Mouse (Mus musculus) ovary, adult 18-20 months (tissue): ENCODE data around the gene Ppp3ca.

ENCODE experiments used
- DNase-seq: peaks from one replicate; pipeline ENCODE4 v3.0.0; 2022; ENCODE audit warnings: low spot score, mixed read lengths

The Ppp3ca gene

DNA sequence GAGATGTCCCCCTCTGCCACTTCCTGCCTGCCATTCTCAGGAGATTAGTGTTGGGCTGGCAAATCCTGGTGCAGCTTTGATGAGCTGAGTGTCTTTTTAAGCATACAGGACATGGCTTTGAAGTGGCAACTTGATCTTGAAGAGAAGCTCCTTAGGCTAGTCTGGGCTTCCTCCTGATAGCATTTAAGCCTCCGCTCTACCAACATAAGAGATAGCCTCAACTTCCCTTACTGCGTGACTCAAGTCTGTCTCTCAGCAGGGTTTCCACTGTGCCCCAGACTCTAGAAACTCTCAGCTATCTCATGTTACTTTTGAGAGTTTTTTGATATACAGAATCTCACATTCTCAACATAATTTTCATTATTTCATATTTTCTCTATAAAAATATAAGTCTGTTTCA is 144.0 kb downstream of the Ppp3ca start:
- DNase-seq = no peak

DNA sequence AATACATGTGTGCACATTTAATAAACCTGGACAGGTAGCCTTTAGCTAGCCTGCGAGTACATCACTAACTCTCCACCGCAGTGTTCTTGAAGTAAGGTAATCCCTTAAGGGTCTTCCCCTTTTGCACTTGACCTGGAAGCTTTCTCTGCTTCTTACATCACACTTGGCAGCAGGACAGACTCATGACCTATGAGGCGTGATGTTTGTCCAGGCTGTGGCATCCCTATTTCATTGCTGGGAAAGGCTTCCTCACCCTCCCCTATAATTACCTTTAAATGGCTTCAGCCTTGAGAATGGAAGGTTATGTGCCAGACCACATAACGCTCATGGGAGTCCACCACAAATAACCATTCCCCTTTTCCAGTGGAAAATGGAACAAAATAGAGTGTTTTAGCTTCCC is 145.0 kb downstream of the Ppp3ca start:
- no peak for DNase-seq

DNA sequence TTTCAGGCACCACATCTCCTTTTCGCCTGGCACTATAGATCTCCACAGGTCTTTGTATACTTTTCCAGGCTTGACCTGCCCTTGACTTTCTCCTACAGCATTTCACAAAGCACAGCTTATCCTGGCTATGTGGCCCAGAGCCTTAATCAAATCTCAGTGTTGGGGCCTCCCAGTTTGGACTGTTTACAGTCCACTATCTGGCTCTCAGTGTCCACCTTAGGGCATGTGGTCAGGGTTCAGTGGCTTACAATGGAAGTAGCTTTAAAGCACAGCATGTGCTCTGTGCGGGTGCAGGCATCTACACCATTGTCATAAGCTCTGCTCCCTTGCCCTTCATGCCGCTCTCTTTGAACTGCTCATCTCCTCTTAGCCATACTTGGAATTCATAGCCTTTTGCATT is 146.4 kb downstream of the Ppp3ca start:
- DNase-seq = no peak

DNA sequence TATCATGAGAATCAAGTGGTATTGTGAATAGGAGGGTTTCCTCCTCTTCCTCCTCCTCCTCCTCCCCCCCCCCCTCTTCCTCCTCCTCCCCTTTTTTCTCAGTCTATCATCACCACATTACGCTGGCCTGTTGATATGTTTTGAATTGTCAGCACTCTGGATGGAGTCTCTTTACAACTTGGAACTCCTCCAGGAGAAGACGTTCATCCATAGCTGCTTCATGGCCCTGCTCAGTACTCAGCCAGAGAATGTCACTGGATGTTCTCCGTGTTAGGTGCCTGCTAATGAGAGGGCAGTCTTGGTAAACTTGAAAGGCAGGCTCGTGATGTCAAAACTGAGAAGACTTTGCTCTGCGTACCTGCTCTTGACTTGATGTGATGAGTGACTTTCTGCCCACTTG is 149.1 kb downstream of the Ppp3ca start:
- no peak for DNase-seq

DNA sequence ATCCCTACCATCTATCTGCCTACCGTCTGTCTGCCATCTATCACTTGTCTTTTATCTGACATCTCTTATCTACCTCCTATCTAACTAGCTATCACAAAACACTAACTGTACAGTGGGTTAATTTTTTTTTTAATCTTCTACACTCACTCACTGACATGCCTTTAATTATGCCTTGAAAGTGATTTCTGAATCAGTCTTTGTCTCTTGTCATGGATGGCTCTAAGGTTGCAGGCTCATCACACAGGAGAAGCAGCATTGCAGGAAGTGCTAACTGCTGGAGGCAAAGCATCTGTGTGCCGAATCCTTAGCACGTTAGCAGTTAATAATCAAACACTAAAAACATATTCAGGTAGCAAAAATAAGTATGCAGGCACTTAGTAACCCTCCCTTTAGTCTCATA is 151.1 kb downstream of the Ppp3ca start:
- no peak for DNase-seq

DNA sequence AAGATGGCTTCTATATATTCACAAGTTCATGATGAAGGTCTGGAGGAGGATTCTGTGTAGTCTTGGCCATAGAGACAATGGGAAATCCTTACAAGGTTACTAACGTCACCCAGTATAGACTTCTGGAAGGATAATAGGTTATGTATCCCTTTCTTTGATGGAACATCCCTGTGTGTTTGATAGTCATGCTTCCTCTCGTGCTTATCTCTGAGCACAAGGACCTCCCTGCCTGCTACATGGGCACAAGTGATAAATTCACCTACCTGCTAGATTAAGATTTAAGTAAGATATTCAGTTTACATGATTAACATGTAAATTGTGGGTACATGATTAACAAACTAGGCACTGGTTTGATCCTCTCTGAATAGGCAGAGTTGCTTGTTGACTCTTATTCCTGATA is 152.1 kb downstream of the Ppp3ca start:
- DNase-seq = no peak

DNA sequence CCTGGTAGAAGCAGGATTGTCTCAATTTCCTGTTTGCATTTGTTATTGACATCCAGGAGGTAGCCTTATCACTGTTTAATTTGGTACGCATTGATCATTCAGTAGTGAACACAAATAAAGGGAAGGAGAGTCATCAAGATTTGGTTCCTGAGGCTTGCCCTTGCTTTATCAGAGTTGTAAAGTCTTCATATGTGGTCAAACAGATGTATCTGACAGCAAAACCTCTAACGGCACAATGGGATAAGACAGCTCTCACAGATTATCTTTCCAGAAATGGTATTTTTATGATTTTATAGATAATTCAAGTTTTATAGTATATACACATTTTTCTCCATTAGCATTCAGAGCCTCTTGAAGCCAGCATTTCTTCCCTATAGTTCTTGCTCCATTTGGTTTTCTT is 152.5 kb downstream of the Ppp3ca start:
- no peak for DNase-seq

DNA sequence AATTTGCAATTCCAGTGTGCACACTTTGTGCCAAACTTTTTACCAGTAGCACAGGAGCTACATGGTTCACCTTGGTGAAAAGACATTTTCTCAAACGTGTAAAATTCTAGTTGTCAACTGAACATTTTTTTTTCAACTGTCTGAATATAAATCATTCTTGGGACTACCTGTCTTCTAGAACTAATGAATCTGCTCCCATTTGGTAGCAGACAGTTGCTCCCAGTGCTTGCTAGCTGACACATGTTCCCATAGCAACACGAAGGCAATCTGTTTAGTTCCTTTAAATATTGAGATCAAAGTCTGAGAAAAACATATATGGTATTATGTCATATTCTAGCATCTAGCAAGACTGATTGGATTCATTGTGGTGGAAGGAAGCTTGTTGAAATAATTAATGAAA is 158.5 kb downstream of the Ppp3ca start:
- no peak for DNase-seq

DNA sequence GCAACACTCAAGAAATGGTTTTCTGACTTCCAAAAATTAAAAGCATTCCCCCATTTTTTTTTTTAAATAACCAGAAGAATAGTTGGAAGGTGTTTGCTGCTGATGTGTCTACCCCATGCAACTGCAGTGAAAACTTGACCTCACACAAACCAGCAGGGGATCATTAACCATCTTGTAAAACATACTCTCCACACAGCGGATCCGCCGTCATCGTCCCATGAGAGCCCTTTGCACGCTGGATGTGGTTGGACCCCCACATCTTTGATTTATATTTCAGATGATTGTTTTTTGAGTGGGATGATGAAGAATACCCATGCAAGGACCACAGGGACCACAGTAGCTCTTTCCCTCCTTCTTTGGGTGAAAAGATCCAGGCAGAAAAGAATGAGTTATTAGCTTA is 159.2 kb downstream of the Ppp3ca start:
- DNase-seq = no peak

DNA sequence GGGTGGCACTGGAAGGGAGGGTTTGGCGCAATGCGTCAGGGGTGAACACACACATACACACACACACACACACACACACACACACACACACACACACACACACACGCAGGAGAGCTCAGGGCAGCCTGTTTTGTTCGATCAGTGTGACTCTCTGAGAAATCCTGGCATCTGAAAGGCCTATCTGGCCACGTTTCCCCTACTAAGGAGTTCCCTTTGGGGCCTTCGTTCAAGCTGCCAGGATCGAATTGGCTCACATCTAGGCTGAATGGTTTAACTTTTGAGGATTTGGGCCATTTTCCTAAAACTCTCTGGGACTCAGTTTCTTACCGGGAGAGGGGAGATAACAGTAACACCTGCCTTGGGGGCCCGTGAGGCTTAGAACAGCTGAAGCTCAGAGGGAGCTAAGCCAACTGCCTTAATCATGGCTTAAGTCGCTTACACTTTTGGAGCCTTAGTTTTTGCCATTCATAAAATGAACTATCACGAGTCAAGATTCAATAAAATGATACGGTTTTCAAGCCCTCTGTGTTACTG is 160.8 kb downstream of the Ppp3ca start:
- no peak for DNase-seq

DNA sequence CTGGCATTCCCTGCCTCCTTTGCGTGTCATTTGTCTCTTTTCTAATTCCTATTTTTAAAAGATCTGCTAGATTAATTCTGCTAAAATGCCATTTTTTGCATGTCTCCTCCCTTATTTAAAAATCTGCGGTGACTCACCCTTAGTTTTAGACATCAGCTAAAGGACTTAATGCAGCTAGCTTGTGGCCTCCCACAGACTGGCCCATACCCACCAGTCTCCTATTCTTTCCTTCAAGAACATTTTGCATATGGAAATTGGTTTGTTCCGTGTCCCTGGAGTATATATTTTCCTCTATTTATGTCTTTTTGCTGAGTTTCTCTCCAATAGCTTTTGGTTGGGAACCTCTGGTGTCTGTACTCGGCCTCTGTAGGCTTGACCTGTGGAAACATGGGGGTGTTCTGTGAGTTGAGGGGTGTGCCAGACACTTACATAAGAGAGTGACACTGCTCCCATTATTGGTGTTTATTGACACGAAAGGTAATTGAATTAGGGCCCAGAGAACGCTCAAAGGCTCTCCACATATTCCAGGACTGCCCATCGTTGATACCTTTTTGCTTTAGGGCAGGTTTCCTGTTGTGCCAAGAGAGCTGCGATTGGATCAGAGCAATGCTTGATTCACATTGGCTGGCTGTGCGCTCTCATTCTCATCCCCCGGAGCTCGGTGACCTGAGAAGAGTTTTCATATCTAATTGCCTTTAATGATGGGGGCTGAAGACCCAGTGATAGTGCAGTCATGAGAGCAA is 163.2 kb downstream of the Ppp3ca start:
- no peak for DNase-seq

DNA sequence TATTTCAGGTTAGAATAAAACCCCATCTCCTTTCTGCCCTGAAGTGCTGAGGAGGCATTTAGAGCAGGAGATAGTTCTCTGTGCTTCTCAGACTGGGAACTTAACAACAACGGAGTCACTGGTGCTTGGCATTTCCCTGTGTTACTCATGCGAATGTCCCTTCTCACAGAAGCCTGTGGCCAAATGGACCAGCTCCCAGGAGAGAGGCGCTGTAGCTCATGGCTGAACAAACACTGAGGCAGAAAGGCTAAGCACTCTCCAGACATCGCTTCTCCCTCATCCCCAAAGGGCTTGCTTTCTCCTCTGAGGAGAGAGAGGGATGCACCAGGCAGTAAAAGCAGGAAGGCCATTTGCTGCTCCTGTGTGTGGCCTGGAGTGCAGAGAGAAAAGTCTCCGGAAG is 164.0 kb downstream of the Ppp3ca start:
- DNase-seq = no peak

DNA sequence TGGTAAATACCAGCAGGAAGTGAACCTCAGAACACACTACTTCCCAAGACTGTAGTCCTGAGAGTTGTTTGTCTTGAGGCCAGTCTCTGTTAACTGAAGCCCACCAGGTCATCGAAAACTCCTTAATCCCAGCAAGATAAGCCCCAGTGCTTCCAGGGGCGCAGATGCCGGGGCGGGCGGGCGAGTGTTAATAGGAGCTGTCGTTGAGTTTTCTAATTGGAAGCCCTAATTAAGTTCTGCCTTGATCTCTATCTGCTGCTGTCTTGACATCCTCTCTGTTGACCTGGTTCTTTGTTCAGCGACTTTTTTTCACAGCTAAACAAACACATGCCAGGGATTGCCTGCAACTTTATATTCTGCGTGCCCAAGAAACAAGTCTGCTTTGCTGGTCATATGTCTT is 165.9 kb downstream of the Ppp3ca start:
- no peak for DNase-seq

DNA sequence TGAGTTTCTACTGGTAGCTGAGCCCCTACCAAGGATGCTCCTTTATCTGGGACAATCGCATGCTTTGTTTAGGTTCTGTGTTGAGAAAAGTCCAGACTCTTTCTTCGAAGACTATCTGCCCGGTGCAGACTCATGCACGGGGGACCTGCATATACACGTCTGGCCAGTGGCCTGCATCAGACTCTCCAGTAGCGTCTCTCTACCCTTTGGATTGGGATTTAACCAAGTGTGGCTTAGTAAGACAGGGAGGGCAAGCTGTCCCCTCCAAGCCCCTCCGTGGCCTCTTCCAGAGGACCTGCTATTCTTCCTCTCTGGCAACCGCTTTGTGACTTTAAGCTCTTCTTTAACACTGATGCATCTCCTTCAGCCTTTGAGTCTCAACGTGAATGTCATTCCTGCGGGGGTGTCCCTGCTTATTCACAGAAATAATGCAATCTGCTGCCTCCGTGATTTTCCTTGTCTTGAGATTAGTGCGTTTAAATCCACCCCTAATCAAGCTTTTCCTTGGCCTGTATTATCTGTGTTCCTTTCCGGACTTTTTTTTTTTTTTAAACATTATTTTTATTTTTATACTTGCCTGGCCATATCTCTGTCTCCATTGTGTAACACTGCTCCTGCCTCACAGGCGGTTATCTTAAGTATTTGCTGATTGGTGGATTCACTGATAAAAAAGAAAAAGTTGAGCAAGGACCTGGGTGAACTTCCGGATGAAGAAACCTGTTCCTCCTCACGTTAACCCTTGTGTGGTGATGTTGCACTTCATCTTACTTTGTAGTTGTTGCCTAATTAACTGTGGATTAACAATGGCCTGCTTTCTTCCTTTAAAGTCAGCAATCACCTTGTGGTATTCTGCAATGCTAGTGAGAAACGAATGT is 166.6 kb downstream of the Ppp3ca start:
- no peak for DNase-seq

DNA sequence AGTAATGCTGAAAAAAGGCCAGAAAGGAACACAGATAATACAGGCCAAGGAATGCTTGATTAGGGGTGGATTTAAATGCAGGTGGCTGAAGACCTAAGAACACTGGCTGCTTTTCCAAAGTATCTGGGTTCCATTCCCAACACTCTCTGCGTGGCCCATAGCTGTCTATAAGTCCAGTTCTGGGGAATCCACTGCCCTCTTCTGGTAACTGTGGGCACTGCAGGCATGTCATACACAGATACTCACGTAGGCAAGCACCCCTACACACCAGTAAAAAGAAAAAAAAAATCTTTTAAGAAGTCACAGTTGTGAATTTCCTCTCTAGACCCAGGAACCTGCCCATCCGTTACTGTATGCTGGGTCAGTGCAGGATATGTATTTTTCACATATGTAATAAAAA is 167.7 kb downstream of the Ppp3ca start:
- no peak for DNase-seq

DNA sequence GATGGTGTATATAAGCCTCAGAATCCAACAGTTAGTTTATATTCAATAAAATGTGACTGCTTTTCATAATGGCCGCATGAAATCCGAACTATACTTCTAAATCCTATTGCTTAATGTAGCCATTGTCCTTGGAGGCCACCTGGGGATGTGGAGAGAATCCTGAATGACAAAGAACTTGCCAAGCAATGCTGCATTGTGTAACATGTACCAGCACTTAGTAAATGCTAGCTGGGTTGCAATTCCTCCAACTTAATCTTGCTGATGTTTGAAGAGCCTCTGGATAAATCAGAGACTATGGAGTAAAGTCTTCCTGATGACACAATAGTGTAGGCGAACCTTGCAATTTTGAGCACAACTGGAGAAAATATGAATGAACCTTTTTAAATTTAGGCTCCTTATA is 171.4 kb downstream of the Ppp3ca start:
- DNase-seq = no peak

DNA sequence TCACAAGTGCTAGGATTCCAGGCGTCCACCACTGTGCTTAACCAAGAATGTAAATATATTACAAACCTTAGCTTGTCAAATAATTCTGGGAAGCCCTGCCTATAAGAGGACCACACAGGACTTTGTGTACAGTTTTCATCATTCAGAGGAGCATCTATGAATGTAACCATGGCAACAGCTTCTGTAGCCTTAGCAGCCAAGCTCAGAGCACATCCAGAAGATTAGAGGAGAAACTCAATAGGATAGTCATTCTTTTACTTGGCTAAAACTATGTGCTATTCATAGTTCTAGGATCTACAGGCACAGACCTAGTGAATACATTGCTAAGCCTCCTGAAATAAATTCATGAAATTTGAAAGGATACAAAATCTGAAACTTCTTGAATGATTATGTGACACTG is 172.5 kb downstream of the Ppp3ca start:
- no peak for DNase-seq

DNA sequence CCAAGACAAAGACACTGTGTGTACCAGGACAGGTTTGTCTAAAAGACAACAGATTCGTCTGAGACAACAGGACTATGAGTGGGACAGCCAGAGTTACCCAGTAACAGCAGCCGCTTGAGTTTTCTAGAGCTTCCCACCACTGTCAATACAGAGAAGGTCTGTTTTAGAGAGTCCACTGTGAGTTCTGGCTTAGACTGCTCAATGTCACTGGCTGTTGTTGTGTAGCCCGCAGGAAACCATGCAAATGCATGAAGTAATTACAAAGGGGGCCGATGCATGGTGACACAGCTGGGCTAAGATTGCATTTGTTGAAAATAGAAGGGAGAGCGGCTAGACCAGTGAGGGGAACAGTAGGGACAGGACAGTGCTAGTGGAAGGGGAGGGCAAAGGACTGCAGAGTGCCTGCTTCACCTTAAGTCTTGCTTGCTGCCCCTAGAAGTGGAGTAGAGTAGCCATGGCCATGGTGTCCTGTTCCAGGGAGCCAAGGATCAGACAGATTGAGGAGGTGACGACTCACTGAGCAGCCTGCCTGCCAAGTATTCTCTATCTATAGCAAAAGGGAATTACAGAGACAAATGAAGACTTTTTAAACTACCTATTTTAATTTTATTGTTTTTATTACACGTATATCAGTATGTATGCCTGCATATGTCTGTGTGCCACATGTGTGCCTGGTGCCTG is 174.0 kb downstream of the Ppp3ca start:
- no peak for DNase-seq

DNA sequence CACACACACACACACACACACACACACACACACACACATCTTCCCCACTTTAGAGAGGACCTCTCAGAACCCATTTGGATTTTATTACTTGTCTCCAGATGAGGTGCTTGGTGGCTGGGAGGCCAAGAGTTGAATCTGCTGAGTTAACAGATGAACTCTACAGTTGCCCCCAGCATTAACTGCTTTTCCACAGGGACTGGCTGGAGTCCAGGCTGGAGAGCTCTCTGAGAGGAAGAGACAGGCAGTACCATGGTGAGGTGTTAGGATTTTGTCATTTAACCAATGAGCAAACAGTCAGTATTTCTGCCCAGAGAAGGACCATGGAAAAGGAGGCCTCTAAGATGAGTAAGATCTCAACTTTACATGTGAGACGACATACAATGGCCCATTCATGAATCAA is 179.1 kb downstream of the Ppp3ca start:
- no peak for DNase-seq

DNA sequence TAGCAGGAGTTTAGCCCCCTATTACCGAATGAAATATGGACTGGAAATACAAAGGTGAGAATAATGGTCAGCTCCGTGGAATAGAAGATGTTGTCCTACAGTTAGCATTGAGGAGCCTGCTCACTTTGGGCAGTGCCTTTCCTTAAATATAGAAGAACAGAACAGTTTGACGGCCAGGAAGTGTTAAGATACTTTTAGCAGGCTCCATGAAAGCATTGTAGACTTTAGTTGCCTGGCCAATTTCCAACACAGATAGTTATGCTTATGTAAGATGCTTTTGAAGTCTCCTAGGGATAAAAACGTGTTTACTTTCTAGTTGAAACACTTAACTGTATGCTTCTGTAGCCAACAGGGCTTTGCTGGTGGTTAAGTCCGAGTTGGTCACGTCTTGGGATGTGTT is 183.0 kb downstream of the Ppp3ca start:
- DNase-seq = no peak

DNA sequence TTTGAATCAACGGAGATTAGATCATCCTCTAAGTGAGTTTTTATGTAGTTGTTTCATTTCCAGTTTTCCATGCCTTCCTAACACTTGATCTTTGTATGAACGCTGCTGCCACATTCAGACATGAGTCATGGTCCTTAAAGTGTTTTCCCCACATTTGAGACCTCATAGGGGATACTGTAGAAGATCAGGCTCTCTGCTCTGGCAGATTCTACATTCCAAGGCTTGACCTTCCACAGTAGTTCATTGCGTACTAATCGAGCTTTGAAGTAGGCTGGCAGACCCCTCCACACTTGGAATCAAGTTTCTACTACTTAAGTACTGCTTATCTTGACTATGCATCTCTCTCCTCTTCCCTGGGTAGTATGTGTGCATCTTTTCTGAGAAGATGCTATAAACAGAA is 183.7 kb downstream of the Ppp3ca start:
- no peak for DNase-seq

DNA sequence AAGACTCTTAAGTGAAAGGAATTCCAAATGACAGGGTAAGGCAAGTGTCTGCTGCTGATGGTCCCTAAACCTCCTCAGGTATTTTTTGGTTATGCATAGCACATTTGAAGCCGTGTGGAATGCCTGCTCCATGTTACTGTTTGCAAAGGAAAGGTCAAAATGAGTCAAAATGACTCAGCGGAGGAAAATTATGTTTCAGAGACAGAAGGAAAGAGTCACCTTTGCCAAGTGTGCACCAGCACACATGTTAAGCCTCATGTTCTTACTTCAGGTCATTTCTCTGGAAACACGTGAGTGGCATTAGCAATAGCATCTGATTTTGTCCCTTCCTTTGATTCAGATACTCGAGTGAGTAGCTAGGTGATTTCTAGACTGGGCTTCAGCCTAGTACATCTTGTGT is 186.1 kb downstream of the Ppp3ca start:
- no peak for DNase-seq
